Mouse (Mus musculus) forebrain, embryonic 11.5 days (tissue): ENCODE measurements around the gene Scamp3. TPM values are rescaled to one million over a fixed set of nuclear protein-coding genes. Genes with fewer than 3 reads are reported as not detected.

Experiments
- ATAC-seq: fragments of 200-750 bp; cut with Nextera tagmentation; replicated peaks from 2 replicates; pipeline ENCODE4 v1.8.0; 2017; ENCODE audit warnings: moderate TSS enrichment; ENCODE audit not compliant: low FRiP score
- DNase-seq: peaks from one replicate; pipeline ENCODE4 v3.0.0-alpha.2; 2017; ENCODE audit warnings: low spot score
- H3K27ac ChIP-seq: fragments of 300-500 bp; sonication (generic); 2 replicates; pipeline ENCODE4 v1.5.1; 2014; ENCODE audit warnings: low read depth, low read length
- H3K27me3 ChIP-seq: fragments of 300-500 bp; sonication (generic); 2 replicates; pipeline ENCODE4 v1.6.1; 2014; ENCODE audit warnings: mild to moderate bottlenecking, low read length, mixed read lengths; ENCODE audit not compliant: control insufficient read depth, insufficient read depth
- H3K36me3 ChIP-seq: fragments of 300-500 bp; sonication (generic); 2 replicates; pipeline ENCODE4 v1.6.1; 2014; ENCODE audit warnings: mild to moderate bottlenecking, low read length, moderate library complexity, mixed read lengths; ENCODE audit not compliant: control insufficient read depth, insufficient read depth
- H3K4me1 ChIP-seq: fragments of 300-500 bp; sonication (generic); replicated peaks from 2 replicates; pipeline ENCODE4 v1.6.1; 2014; ENCODE audit warnings: low read length, mixed read lengths; ENCODE audit not compliant: control insufficient read depth, insufficient read depth
- H3K4me2 ChIP-seq: fragments of 300-500 bp; sonication (generic); 2 replicates; pipeline ENCODE4 v1.6.1; 2014; ENCODE audit warnings: low read depth, mild to moderate bottlenecking, low read length, moderate library complexity, mixed read lengths; ENCODE audit not compliant: severe bottlenecking
- H3K4me3 ChIP-seq: fragments of 300-500 bp; sonication (generic); 2 replicates; pipeline ENCODE4 v1.5.1; 2014; ENCODE audit warnings: low read depth, low read length
- H3K9ac ChIP-seq: fragments of 300-500 bp; sonication (generic); 2 replicates; pipeline ENCODE4 v1.6.1; 2014; ENCODE audit warnings: low read length
- H3K9me3 ChIP-seq: fragments of 300-500 bp; sonication (generic); 2 replicates; pipeline ENCODE4 v1.6.1; 2016; ENCODE audit warnings: low read length, mixed read lengths; ENCODE audit not compliant: control insufficient read depth
- whole genome bisulfite sequencing: fragments of 180-500 bp; shearing (Covaris S2); extraction: QIAGEN DNeasy Blood & Tissue Kit; methylation state at CpG from one replicate; pipeline ENCODE4 v1.1.7; 2014; 5-methylcytosine and 5-hydroxymethylcytosine counted together
- polyA plus RNA-seq: library from polyadenylated mRNA; unstranded; fragments of >200 nt; fragmentation: Nextera tagmentation; extraction: Ambion mirVana; gene quantifications from 2 replicates; pipeline ENCODE4 v1.2.1, GENCODE M21; 2014

The Scamp3 gene
- polyA plus RNA-seq, 1 experiment from 2014 or later: 92.5 TPM

GRCm38 (mm10) chr3:89219546-89219945, 42.3 kb downstream of the Scamp3 start:
- peak overlapping the region; percentile 37; the same call in 1 of the 2 replicates for H3K27ac ChIP-seq
- no peak for DNase-seq
- peak overlapping the region; percentile 21 for H3K9ac ChIP-seq
- peaks cover 33% of the 10 kb centered on the region for H3K4me1 ChIP-seq
- H3K9me3 ChIP-seq: no peaks in the 10 kb centered on the region
- no peaks in the 10 kb centered on the region for H3K27me3 ChIP-seq
- no peak for ATAC-seq
- no peak overlapping the region for H3K4me2 ChIP-seq
- H3K36me3 ChIP-seq: peaks cover 3% of the 10 kb centered on the region; the same call in 1 of the 2 replicates
- H3K4me3 ChIP-seq: no peak overlapping the region
- 46% methylated on average over 8 of the region's 8 CpGs for WGBS

- Histone ChIP-seq H3K9ac (peak overlapping the region; percentile 35), H3K4me2 (no peak overlapping the region), H3K27ac (no peak overlapping the region), H3K27me3 (no peaks in the 10 kb centered on the region), H3K4me1 (peaks cover 29% of the 10 kb centered on the region), H3K9me3 (no peaks in the 10 kb centered on the region), H3K36me3 (peaks cover 3% of the 10 kb centered on the region; the same call in 1 of the 2 replicates), H3K4me3 (no peak overlapping the region)
- WGBS: 71% methylated on average over 5 of the region's 5 CpGs
- no peak for ATAC-seq
- no peak for DNase-seq
Observed at GRCm38 (mm10) chr3:89221167-89221566, 43.9 kb downstream of the Scamp3 start.

- H3K4me1 ChIP-seq: peaks cover 29% of the 10 kb centered on the region
- ATAC-seq: no peak
- peak overlapping the region; percentile 74 for H3K9ac ChIP-seq
- H3K27ac ChIP-seq: peak overlapping the region; percentile 98
- WGBS: 43% methylated on average over 11 of the region's 11 CpGs
- DNase-seq: no peak
- peak overlapping the region; percentile 95 for H3K4me2 ChIP-seq
- no peaks in the 10 kb centered on the region for H3K27me3 ChIP-seq
- peaks cover 3% of the 10 kb centered on the region; the same call in 1 of the 2 replicates for H3K36me3 ChIP-seq
- no peaks in the 10 kb centered on the region for H3K9me3 ChIP-seq
- H3K4me3 ChIP-seq: peak overlapping the region; percentile 97
Observed at GRCm38 (mm10) chr3:89224796-89225195, 47.5 kb downstream of the Scamp3 start.

GRCm38 (mm10) chr3:89225321-89225815, 48.1 kb downstream of the Scamp3 start:
- H3K9me3 ChIP-seq: no peaks in the 10 kb centered on the region
- no peak for DNase-seq
- H3K9ac ChIP-seq: peak overlapping the region; percentile 74
- H3K4me1 ChIP-seq: peaks cover 29% of the 10 kb centered on the region
- H3K27me3 ChIP-seq: no peaks in the 10 kb centered on the region
- peak overlapping the region; percentile 95 for H3K4me2 ChIP-seq
- H3K36me3 ChIP-seq: peaks cover 3% of the 10 kb centered on the region; the same call in 1 of the 2 replicates
- WGBS: 21% methylated on average over 12 of the region's 12 CpGs
- H3K27ac ChIP-seq: peak overlapping the region; percentile 98
- no peak for ATAC-seq
- peak overlapping the region; percentile 97 for H3K4me3 ChIP-seq

- Histone ChIP-seq H3K27me3 (no peaks in the 10 kb centered on the region), H3K27ac (peak overlapping the region; percentile 98), H3K4me2 (peak overlapping the region; percentile 95), H3K9ac (peak overlapping the region; percentile 74), H3K36me3 (peaks cover 3% of the 10 kb centered on the region; the same call in 1 of the 2 replicates), H3K4me3 (peak overlapping the region; percentile 97), H3K4me1 (peaks cover 28% of the 10 kb centered on the region), H3K9me3 (no peaks in the 10 kb centered on the region)
- 6% methylated on average over 4 of the region's 4 CpGs for WGBS
- DNase-seq: peak; percentile 90
- ATAC-seq: peak; percentile 82
Observed at GRCm38 (mm10) chr3:89225918-89226317, 48.6 kb downstream of the Scamp3 start.

GRCm38 (mm10) chr3:89226361-89226760, 49.1 kb downstream of the Scamp3 start:
- Histone ChIP-seq H3K4me1 (peaks cover 25% of the 10 kb centered on the region), H3K9ac (peak overlapping the region; percentile 74), H3K27me3 (no peaks in the 10 kb centered on the region), H3K36me3 (peaks cover 3% of the 10 kb centered on the region; the same call in 1 of the 2 replicates), H3K27ac (peak overlapping the region; percentile 98), H3K9me3 (no peaks in the 10 kb centered on the region), H3K4me3 (peak overlapping the region; percentile 97), H3K4me2 (peak overlapping the region; percentile 95)
- 4% methylated on average over 11 of the region's 11 CpGs for WGBS
- no peak for DNase-seq
- ATAC-seq: peak; percentile 0; the same call in 1 of the 2 replicates

- no peaks in the 10 kb centered on the region for H3K27me3 ChIP-seq
- H3K4me3 ChIP-seq: peak within 1 kb of the TSS; percentile 97
- peak within 1 kb of the TSS; percentile 95 for H3K4me2 ChIP-seq
- H3K9me3 ChIP-seq: no peaks in the 10 kb centered on the region
- DNase-seq (no peak), ATAC-seq (no peak)
- peak within 1 kb of the TSS; percentile 74 for H3K9ac ChIP-seq
- peaks cover 25% of the 10 kb centered on the region for H3K4me1 ChIP-seq
- H3K36me3 ChIP-seq: peaks cover 3% of the 10 kb centered on the region; the same call in 1 of the 2 replicates
- WGBS: 1% methylated on average over 21 of the region's 21 CpGs
- peak within 1 kb of the TSS; percentile 98 for H3K27ac ChIP-seq
Observed at GRCm38 (mm10) chr3:89226900-89227299, 49.6 kb downstream of the Scamp3 start, which contains the start of gene Mtx1. TSS of gene Mtx1 (minus strand) at chr3:89227088.

GRCm38 (mm10) chr3:89227307-89228179, 50.3 kb downstream of the Scamp3 start:
- H3K9ac ChIP-seq: peak overlapping the region; percentile 74
- ATAC-seq (peak; percentile 85), DNase-seq (peak; percentile 97)
- peak overlapping the region; percentile 97 for H3K4me3 ChIP-seq
- H3K4me2 ChIP-seq: peak overlapping the region; percentile 95
- H3K9me3 ChIP-seq: no peaks in the 10 kb centered on the region
- H3K4me1 ChIP-seq: peaks cover 25% of the 10 kb centered on the region
- peak overlapping the region; percentile 98 for H3K27ac ChIP-seq
- peaks cover 3% of the 10 kb centered on the region; the same call in 1 of the 2 replicates for H3K36me3 ChIP-seq
- no peaks in the 10 kb centered on the region for H3K27me3 ChIP-seq
- under 1% methylated on average over 41 of the region's 41 CpGs for WGBS
